Mouse (Mus musculus) frontal cortex, postnatal 10 days (tissue): ENCODE results near the gene Faim.

Experiments used
- DNase-seq, 2 experiments: peaks; one replicate each; pipeline ENCODE4 v3.0.0; 2022; ENCODE audit warnings: low spot score in 2 of 2, mixed read lengths in 1 of 2

The Faim gene

GRCm38 (mm10) chr9:98974898-98975297 is 11.3 kb upstream of the Faim start:
- DNase-seq = no peak

- DNase-seq = no peak
Observed at GRCm38 (mm10) chr9:98976081-98976480, 10.1 kb upstream of the Faim start.

- no peak for DNase-seq
Observed at GRCm38 (mm10) chr9:98976520-98976919, 9.7 kb upstream of the Faim start.

DNA sequence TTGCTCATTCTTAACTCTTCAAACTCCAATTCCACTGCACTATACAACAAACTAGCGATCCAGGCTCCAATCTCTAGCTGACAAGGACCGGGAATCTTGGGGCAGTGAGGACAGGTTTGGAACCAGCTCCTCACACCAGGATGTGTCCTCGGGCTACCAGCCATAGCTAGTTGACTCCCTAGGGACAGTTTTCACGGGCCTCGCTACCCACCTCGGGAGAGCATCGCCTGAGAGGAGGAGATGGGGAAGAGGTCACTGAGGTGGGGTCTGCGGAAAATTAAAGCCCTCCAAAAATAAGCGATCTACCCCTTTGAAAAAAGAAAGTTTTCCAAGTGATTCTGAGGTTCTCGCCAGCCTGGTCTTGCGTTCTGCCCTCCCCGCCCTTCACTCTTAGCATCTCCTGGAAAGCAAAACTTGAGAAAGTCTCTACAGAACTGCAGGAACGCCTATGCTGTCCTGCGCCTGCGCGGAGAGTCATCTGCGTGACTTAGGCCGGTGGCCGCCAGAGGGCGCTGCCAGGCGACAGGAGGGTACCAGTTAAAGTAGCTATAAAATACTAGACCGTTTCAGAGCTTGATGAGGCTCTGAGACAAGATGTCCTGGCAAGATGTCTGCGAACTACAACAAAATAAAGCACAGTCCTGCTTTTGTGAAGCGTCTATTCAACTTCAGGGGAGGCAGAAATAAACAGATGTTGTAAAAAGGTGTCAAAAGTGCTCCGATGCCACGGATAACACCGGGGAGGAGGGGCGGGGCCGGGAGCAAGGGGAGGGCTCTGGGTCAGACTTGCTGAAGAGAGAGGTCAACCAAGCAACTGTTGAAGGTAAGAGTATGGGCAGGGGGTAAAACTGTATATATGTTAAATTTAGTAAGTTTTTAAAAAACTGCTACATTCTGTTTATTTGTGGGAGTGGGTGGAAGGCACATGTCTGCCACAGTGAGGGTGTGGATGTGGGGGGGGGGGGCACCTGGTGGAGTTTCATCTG is 6.4 kb upstream of the Faim start:
- DNase-seq = peak; percentile 70 to 82

GRCm38 (mm10) chr9:98986476-98987096 is 413 bp downstream of the Faim start:
- peak in 1 of 2 experiments; percentile 39 for DNase-seq

DNA sequence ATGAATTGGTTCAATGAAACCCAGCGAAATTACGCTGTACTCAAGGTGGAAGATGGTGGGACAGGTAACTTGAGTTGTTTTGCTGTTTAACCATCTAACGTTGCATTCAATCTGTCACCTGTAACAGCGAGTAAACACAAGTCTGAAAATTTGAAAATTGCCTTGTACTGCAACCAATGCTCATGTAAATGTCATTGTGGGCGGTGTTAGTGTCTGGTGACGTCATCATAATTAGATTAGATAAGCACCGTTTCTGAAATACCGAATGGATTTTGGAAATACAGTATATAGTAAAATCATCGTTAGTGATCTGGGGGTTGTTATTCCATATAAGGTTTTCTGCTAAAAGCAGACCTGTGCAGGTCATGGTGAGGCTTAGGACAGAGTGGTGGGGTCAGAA is 958 bp downstream of the Faim start:
- DNase-seq = no peak

- DNase-seq = no peak
Observed at GRCm38 (mm10) chr9:98994103-98994502, 7.9 kb downstream of the Faim start.

DNA sequence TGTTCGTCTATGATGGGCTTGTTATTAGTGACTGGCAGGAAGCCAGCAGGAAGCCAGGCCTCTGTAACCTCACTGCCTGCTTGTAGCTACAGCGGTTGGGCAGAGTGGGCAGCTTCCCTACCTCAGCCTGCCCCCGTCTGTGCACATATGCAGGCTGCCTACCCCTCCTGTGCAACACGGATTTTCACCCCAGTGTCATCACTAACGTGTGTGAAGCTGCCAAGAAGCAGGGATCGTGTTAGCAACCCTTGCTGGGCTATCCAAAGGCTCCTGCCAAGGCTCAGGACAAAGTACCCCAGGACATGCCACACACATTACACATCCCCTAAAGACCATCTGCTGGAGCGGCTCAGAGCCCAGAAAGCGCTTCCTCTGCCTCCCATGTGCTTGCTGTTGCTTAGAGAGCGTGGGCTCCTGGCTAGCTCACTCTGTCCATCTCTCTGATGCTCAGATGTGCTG is 13.7 kb downstream of the Faim start:
- peak; percentile 19 to 20 for DNase-seq

- no peak for DNase-seq
Observed at GRCm38 (mm10) chr9:99001326-99001725, 15.2 kb downstream of the Faim start.

- no peak for DNase-seq
Observed at GRCm38 (mm10) chr9:99009069-99009897, 23.1 kb downstream of the Faim start.

- no peak for DNase-seq
Observed at GRCm38 (mm10) chr9:99009898-99010199, 23.7 kb downstream of the Faim start.

- DNase-seq = no peak
Observed at GRCm38 (mm10) chr9:99016301-99016700, 30.1 kb downstream of the Faim start.

- no peak for DNase-seq
Observed at GRCm38 (mm10) chr9:99016759-99017158, 30.6 kb downstream of the Faim start.

DNA sequence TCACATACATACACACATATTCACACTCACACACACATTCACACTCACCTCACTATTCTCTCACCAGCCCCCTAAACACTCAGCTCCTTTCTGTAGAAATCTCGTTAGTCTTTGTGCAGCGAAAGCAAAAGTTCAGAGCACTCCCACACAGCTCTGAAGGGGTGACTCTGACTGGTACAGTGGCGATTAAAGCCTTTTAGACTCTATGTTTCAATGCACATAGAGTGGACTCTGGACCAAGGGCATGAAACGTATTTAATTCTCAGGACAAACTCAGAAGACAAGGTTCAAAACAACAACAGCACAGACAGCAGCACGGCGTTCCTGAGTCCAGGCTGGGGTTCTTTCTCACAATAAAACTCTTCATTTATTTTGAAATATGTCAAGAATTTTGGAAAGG is 31.5 kb downstream of the Faim start:
- DNase-seq = no peak

DNA sequence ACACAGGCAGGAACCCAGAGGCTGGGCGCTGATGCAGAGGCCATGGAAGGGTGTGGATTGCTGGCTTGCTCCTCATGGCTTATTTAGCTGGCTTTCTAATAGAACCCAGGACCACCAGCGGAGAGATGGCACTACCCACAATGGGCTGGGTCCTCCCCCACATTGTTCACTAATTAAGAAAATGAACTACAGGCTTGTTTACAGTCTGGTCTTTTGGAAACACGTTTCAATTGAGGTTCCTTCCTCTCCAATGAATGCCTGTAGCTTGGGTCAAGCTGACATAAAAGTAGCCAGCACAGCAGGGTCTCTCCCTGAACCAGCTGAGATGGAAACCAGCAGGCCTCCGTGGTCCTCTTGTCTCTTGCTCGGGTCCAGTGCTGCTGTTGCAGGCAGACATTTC is 35.0 kb downstream of the Faim start:
- DNase-seq = no peak

GRCm38 (mm10) chr9:99021751-99022150 is 35.6 kb downstream of the Faim start:
- no peak for DNase-seq

DNA sequence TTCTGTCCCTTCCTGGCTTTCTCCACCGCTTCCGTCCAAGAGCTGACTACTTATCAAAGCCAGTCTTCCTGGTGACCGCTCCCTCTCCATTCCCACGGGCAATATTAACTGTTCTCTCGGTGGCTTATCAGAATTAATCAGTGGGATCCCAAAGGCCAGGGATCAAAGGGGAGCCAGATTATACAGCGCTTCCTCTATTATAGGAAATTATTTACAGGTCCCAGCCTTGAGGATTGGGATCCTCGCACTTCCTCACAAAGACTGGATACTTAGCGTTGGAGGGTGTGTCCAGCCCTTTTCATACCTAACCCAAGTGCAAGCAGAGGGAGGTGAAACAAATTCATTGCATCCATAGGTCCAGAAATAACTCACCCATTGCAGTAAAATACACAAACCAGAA is 45.9 kb downstream of the Faim start:
- DNase-seq = no peak

- DNase-seq = no peak
Observed at GRCm38 (mm10) chr9:99034111-99034510, 47.9 kb downstream of the Faim start.

DNA sequence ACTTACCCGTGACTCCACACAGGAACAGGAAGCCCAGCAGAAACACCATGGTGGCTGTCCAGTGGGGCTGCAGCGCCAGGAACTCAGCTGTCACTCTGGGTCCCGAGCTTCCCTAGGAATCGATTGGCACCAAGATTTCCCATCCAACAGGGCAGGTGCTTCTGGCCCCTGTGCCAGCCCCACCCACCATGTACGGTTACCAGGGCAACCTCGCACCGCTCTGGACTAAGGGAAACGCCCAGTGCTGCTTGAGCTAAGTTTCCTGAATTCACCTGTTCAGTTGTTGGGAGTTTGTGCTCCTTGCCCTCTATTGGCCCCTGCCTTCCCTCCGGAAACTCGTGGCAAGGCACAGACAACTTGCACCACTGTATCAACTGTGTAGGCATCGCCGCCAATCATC is 49.4 kb downstream of the Faim start, which contains the start of gene Gm1123:
Gene Gm1123 (minus strand): TSS at position 141 of the 400 bp plus-strand sequence.
- no peak for DNase-seq

GRCm38 (mm10) chr9:99041994-99042393 is 55.8 kb downstream of the Faim start:
- DNase-seq = no peak

- no peak for DNase-seq
Observed at GRCm38 (mm10) chr9:99042641-99043040, 56.5 kb downstream of the Faim start.

DNA sequence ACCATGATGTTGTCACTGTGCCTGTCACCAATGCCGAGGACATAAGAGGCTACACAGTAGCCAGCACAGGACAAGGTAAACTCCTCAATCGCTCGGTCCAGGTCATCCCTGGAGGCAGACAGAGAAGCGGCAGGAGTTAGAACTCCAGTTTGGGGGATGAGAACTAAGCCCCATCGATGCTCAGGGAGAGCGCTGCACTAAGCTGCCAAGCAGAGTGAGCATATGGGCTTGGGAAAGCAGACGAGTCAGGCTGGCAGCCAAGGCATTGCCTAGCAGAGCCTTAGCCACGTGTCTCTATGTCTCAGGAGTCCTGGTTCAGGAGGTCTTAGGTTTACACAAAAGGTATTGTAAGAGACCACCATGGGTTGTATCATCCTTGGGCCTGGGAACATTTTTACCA is 58.6 kb downstream of the Faim start:
- DNase-seq = no peak
